Mouse (Mus musculus): ENCODE results near the gene Cd300c.

DNA sequence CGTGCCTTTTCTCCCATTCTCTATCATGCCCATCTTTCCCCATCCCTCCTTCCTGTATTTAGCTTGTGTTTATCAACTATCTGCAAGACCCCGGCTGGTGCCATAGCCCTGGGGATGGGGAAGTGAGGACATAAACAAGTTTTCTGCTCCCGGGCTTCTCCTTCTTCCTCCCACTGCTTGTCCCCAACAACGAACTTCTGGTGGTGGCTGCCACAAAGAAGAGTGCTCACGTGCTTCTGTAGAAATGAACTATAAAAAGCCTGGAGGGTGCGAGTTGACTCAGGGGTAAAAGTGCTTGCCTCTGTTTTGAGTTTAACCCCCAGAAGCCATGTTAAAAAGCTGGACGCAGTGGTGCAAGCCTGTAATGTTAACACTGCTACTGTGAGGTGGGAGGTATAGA lies 54.0 kb downstream of the Cd300c start:
- TF ChIP-seq CTCF (IDR thresholded peaks at IDR 0.05; ENCODE audit: control insufficient read depth, insufficient read depth, insufficient replicate concordance, low read depth, low read length) (no peak), POLR2A (IDR thresholded peaks at IDR 0.05; ENCODE audit: control insufficient read depth, low read depth, low read length) (no peak)

All from testis, adult 2 months (tissue).